Mouse (Mus musculus): ENCODE measurements around the gene Srcin1.

DNA sequence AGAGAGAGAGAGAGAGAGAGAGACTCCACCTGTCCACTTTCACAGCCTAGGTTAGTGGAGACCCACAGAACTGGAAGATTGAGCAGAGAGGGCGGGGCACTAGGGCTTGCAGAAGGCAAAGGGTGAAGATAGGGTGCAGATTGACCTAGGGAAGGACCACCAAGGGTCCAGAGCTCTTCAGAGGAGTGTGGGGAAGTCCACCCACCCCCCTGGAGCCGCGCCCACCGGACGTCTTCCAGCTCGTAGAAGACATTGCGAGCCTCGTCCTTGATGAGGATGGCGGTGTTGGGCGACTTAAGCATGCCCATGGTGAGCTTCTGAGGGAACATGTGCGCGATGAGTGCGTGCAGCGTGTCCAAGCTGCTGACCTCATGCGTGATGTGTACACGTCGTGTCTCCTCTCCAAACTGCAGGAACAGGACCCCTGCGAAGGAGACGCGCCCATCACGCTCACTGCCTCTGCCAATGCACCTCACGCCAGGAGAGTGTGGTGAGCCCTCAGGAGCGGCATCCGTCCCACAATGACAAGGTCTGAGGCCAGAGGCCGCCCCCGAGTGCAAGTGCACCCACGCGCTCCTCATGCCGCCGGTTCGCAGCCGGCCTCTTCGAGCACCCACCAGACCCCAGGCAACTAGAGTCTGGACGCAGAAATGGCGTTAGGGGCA, 39.8 kb downstream of the Srcin1 start:
- TF ChIP-seq CTCF (IDR thresholded peaks at IDR 0.05; ENCODE audit: low read depth, low read length) (no peak), EP300 (IDR thresholded peaks at IDR 0.05; ENCODE audit: insufficient read depth, low read depth, low read length) (no peak), POLR2A (IDR thresholded peaks at IDR 0.05; ENCODE audit: insufficient read depth, low read length) (no peak)

All from ES-Bruce4 (cell line).